Mouse (Mus musculus) adrenal gland, postnatal 14 days (tissue): ENCODE results near the gene Rsbn1l. TPM values are rescaled to one million over a fixed set of nuclear protein-coding genes. Genes with fewer than 3 reads are reported as not detected.

Experiments used
- DNase-seq: peaks from one replicate; pipeline ENCODE4 v3.0.0; 2021; ENCODE audit warnings: mixed read lengths
- total RNA-seq: library from RNA; stranded (reverse); gene quantifications from 2 replicates; pipeline ENCODE4 v1.2.3, GENCODE M21; 2021

Rsbn1l gene
- total RNA-seq, 1 experiment from 2014 or later, result 12.8 TPM

DNA sequence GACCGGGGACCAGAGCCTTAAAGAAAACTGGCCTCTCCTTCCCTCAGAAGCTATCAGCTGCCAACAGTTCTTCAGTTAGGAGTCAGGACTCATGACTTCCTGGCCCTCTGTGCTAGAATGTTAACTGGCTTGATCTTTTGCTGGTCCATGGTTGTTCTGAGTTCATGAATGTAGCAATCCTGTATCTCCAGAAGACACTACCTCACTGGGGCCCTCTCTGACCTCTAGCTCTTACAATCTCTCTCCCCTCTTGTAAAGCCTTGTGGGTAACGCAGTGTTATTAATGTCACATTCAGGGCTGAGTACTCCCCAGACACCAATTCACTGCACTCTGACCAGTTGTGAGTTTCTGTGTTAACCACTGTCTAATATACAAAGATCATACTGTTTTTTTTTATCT, 51.6 kb downstream of the Rsbn1l start:
- DNase-seq, result no peak

DNA sequence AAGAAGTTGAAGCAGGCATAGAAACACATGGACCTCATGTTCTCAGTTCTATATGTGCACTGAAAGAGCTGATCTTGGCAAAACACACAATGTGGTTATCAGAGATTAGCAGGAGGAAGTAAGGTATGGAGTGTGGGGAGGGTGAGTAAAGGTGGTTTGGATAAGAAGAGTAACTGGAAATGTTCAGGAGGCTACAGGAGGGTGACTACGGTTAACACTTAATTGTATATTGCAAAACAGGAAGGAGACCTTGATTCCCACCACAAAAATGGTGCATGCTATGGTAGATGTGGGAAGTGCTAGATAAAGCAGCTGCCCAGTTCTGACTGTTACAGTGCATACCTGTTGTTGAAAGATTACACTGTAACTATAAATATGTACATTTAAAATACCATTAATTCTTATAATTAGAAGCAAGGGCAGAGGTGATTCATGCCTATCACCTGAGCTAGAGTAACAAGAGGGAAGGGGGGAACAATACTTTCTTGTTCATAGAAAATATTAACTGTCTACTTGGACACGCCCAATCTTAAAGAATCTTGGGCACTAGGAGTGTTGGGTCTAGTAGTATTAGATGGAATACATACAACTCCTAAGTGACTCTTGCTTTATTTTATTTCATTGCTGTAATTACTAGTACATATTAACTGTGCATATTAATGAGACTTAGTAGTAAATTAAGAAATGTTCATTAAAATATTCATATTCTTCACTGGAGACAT, 58.6 kb downstream of the Rsbn1l start:
- no peak for DNase-seq

DNA sequence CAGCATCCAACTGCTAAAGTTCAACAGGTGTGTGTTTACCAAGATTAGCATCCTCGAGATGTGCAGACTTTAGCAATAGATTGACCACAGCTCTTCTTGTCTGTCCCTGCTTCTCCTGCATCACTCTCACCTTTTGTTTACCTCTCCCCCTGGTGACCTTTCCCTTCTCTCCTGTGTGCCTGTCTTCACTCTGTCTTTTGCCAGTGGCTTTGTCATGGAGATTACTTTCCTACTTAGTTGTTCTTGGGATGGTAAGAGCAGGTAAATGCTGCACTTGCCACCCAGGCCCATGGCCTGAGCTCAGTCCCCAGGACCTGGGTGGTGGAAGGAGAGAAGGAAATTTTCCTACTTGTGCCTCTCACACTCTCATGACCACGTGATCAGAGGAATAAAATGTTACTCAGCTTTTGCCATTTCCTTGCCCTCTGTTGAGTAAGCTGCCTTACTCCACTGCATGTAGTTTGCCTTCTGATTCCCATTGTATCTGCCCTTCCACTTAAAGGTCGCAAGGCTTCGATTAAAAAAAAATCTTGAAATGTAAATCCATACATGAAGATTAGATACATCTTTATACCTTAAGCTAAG, 72.1 kb downstream of the Rsbn1l start:
- no peak for DNase-seq

GRCm38 (mm10) chr5:20881915-20882800, 74.0 kb downstream of the Rsbn1l start, which contains the start of the genes Phtf2 and Tmem60:
Phtf2 (minus strand) TSS chr5:20882124.
Tmem60 (plus strand) TSS chr5:20882191.
- DNase-seq, result peak; percentile 100

- DNase-seq, result peak; percentile 71
Measured at GRCm38 (mm10) chr5:20880797-20881775, 75.1 kb downstream of the Rsbn1l start.

DNA sequence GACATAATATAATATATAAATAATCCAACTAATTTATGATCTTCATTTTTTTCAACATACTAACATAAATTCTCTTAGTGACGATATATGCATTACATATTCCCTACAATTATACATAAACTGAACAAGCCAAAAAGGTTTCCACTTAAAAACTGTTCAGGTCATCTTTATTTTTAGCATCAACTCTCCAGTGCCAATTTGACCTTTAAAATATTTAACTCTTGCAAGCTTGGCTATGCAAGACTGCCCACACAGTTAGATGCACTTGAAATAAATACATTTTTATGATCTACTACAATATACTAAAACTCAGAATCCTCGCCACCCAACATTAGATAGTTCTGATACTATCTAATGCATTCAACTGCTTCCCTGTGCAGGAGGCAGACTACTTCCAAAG, 75.8 kb downstream of the Rsbn1l start:
- DNase-seq, result no peak

GRCm38 (mm10) chr5:20876934-20877426, 79.2 kb downstream of the Rsbn1l start:
- DNase-seq, result no peak

DNA sequence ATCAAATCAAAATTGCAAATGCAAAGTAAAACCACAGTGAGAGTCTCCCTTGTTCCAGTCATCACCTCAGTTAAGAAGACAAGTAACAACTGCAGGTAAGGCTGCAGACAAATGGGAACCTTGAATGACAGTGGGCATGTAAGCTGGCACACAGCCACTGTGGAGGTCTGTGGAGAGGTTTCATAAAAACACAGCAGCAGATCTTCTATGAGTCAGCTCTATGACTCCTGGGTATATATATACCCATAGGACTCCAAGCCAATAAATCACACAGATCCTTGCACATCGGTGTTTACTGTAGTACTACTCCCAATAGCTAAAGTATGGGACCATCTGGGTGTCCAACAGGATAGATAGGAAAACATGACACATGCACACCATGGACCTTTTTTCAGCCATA, 83.1 kb downstream of the Rsbn1l start:
- DNase-seq, result no peak

- DNase-seq, result no peak
Measured at GRCm38 (mm10) chr5:20865193-20865755, 90.9 kb downstream of the Rsbn1l start.

DNA sequence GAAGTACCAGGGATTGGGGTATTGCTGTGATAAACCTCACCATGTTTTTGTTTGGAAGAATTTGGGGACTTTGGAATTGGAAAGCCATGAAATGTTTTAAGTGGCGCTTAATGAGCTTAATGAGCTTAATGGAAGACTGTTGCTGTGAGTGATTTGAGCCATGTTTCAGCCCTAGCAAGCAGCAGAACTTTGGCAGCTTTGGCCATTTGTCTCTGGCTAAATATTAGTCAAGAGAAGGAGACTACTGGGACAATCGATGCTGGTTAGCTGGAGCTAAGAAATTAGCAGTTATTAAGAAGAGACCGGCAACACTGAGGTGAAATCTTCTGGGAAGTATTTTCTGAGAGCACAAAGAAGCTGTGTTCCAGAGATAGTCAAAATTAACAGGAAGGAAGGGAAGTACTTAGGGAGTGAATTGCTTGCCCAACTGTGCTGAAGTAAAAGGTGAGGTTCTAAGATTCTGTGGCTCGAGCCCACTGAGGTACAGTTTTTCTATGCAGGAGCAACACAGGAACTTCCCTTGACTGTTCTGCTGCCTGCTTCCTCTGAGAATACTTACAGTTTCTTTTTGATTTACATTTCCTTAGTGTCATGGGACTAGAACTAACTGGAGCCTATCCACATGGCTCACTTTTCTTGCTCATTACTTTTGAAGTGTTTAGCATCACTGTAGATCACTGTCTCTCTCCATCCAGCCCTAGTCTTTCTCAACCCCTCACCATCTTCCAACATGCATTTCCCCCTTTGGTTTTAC, 91.8 kb downstream of the Rsbn1l start:
- DNase-seq, result no peak

- no peak for DNase-seq
Measured at GRCm38 (mm10) chr5:20861901-20862300, 94.3 kb downstream of the Rsbn1l start.

DNA sequence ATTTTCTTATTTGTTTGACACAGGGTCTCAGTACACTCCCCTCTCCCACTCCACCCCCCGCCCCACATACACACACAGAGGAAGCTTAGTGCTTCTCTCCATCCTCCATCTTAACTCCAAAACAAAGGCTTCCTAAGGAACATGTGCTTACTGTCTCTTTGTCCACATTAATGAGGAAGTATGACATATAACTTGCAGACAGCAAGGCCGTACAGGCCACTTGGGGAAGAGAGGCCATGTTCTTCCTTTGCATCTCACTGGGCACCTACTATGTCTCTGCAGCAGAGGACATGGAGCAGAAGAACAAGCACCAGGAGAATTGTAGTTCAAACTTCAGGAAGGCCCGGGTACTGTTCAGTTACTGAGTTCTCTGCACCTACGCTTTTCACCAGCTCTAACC, 95.6 kb downstream of the Rsbn1l start:
- no peak for DNase-seq

DNA sequence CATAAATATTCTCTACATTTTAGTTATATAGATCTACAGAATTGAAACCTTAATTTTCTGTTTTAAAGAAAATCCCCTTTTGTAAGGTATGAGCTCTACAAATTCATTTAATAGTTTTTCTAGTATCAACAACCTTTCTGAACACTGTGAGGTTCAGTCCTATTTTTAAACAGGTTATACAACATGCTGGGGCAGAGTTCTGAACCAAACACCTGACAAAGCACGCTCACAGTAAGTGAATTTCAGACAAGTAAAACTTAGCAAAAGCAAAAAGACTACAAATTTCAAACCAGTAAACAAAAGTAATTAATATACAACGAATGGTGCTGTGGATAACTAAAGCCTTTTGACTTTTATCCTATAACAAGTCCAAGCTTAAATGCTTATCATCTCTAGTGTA, 97.8 kb downstream of the Rsbn1l start:
- no peak for DNase-seq

DNA sequence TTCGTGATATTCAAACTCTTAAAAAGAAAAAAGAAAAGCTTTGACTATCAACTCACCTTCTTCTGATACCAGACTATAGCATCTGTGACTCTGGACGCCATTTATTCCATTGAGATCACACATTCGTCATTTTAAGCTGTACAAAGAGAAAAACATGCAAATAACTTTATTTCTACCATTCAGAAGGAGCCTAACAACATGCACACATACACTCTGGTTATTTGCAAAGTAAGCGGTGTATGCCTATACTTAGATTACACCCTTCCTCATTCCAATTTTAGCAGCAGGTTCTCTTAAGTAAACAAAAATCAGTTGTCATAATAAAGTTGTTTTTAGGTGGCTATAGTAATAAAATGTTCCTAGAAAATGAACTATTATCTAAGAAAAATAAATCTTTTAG, 101.1 kb downstream of the Rsbn1l start:
- no peak for DNase-seq

- no peak for DNase-seq
Measured at GRCm38 (mm10) chr5:20847010-20847409, 109.2 kb downstream of the Rsbn1l start.

GRCm38 (mm10) chr5:20843816-20844215, 112.4 kb downstream of the Rsbn1l start:
- DNase-seq, result no peak

DNA sequence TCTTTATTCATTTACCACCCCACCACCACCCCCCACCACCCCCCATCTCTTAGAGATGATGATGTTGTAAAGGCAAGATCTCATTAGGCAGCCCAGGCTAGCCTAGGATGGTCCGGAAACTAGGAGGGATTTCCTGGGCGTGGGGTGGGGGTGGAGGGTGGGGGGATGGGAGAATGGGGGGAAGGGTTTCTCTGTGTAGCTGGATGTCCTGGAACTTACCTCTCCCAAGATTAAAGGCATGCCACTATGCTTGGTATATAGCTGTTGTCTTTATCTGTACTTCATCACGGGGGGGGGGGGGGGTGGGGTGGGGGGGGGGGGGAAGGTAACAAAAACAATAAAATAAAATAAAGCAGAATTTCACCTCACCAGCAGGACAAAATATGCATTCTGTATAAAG, 112.8 kb downstream of the Rsbn1l start:
- no peak for DNase-seq
